Mouse (Mus musculus) layer of hippocampus, postnatal 10 days (tissue): ENCODE results near the gene Ddc. TPM values are rescaled to one million over a fixed set of nuclear protein-coding genes. Genes with fewer than 3 reads are reported as not detected.

Source experiments
- DNase-seq, 2 experiments: peaks; one replicate each; pipeline ENCODE4 v3.0.0; 2021; ENCODE audit warnings: low spot score in 2 of 2
- total RNA-seq, 2 experiments: library from RNA; stranded (reverse); gene quantifications; 2 replicates each; pipeline ENCODE4 v1.2.3; 2021

The Ddc gene
- total RNA-seq, 2 experiments from 2014 or later = 7.1 to 8.9 TPM

DNA sequence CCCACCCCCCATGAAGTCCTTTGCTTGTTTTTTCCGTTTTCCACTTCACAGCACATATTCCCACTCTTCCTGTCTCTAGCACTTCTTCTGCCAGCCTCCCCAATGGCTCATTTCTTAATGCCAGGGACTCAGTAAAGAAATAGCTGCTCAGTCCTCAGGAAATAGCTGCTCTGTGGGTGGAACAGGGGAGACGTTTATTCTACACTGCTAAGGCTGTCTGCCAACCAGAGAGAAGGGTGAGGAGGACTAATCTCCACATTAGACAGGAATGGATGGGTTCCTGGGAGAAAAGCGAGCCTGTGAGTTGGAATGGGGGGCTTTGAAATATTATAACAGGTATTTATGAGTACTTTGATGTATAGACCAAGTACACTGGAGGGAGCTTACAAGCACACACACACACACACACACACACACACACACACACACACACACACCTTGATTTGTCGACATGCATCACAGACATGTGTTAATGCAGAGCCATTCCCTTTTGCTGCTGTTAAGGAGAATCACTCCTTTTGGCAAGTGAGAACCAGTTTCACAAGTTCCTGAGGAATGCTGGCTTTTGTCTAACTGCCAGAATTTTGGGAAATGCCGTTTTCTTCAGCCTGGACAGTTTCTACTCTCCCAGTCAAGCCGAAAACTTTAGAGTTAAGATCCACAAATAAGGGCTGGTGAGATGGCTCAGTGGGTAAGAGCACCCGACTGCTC, 9.9 kb upstream of the Ddc start:
- DNase-seq = no peak

- no peak for DNase-seq
These were observed 7.6 kb upstream of the Ddc start for GRCm38 (mm10) chr11:11905518-11905917.

DNA sequence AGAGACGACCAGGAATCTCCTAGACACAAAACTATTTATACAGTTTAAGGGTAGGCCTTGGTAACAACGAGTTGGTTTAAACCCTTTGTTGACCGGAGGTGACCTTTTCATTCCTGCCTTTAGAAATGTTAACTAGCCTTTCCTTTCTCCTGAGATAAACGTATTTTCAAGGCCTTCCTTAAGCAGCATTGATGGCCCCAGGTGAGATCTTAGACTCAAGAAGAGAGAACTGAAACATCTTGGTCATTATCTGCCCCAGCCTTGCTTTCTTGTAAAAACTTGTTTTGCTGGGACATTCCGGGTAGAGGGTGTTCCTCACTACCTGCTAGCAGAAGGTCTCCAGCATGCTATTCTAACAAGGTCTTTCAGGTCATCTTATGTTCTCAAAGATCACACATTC, 7.1 kb upstream of the Ddc start:
- no peak for DNase-seq

GRCm38 (mm10) chr11:11901509-11901908, 3.6 kb upstream of the Ddc start:
- DNase-seq = no peak

DNA sequence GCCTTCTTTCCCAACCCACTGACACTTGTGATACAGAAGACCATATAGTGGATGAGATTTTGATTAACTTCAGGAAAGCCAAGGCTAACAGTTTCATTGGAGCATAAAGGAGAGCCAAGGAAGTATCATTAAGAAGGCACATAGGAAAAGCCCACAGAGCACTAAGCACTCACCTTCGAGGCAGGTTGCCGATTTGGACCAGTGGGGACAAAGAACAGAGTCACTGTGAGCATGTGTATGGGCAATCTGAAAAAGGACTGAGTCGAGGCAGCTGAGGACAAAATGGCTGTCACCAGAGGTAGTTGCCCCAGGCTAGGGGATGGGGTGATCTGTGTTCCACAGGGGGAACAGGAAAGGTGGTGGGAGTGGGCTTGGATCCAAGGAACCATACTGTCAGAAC, 552 bp upstream of the Ddc start:
- DNase-seq = no peak

DNA sequence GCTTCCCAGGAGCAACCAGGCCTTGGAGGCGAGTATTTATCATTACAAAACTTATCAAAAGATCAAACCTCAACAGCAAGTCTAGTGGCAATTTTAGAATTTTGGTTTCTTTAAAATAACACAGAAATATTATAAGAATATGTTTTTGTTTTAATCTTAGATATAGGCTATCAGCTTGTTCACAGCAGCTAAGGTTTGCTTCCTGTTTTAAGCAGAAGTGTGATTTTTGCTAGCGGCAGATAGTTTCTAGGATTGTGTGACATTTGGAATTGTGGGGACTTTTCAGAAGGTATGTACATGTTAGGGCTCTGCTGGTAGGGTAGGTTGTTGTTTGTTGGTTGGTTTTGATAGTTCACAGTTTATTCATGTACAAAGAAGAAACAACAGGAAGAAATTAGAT, 2.5 kb downstream of the Ddc start:
- DNase-seq = no peak

DNA sequence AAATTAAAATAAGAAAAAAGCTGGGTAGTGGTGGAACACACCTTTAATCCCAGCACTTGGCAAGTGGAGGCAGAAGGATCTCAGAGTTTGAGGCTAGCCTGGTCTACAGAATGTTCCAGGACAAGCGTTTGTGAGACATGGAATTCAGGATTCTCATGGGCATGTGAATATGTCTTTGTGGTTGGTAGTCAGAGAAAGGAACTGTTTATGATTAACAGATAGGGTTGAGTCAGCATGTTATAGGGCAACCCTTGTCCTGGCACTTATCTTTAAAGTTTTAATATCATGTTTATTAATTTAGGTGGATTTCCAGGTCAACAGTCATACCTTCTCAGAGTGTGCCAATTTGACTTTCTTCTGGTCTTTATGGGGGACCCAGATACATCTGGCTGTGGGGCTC, 4.2 kb downstream of the Ddc start:
- DNase-seq = no peak

DNA sequence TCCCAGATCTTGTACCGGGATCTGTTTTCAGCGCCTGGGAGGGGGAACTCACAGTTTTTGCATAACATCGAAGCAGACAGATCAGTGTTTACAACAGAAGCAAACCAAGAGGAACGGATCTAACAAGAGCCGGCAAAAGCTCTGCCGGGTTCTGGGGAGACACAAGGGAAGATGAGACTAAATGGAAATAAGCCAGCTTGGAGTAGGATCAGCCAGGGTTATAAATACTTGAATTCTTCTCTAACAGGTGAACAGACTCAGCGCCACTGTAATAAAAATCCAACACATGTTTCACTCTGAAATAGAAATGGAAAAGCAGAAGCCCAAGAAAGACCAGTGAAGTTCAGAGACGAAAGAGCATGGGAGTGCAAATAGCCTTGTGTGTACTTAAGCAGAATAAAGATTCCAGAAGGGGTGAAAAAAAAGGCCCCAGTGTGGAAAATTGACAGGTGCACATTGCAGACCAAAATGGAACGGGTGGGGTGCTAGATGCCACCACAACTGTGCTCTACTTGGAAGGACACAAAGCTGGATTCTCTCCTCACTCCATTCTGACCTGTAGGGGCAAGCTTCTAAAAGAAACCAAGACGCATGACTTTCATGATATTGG, 4.8 kb downstream of the Ddc start:
- DNase-seq = no peak

- DNase-seq = no peak
These were observed 6.1 kb downstream of the Ddc start for GRCm38 (mm10) chr11:11891832-11892231.

DNA sequence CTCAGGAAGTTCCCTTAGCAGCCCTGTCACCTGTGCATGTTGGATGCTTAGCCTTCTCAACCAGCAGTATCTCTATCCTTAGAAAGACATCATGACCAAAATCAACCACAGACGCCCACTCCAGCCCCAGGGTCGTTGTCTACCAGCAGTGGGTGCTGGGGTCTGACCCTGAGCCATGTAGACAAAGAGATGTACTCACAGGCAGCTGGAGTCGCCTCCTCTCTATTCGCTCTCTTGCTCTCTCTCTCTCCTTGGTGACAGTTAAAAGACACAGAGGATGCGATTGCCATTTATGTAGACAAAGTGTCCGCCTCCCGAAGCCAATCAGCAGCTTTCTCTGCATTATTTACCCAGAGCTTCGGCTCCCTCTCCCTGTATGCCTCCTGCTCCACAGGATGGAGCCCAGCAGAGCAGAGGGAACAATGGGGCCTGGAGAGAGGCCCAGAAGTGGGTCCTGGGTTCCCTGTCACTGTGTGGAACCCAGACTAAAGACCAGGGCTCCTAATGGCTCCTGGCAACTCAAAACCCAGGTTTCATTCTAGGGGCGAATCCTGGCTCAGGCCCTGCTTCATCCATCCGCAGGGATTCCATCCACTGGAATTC, 7.7 kb downstream of the Ddc start:
- no peak for DNase-seq

DNA sequence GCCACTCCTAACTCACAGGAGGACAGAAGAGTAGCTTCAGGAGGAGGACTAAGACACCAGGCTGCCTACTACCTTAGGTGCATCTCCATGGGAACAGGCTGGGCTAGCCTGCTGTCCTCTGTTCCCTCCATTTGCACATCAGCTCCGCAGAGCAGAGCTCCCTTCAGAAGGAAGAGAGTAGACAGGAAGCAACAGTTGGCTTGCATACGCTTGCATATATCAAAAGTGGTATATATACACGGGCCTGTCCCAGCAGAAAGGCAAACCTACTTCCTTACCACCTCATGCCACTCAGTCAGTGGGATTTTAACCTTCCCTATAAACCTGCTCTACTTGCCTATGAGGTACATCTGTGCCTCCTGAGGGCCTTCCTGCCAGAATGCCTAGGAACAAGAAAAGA, 9.2 kb downstream of the Ddc start:
- DNase-seq = no peak

DNA sequence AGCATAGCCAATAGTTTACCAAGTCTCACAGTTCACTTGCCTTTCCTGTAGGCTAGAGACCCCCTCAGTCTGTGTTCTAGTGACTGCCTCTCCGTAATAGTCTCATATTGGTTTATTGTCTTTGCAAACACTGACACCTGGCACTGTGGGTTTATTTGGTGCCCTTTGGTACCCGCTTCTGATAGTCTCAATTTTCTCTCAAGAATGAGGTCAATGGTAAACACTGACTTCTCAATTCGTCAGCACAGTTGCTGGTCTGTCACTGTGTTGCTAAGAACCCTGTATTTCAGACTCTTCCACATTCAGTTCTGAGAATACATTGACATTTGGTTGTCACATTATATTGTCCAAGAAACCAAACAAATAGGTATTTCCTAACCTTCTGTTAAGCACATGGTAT, 9.9 kb downstream of the Ddc start:
- DNase-seq = no peak

- no peak for DNase-seq
These were observed 11.4 kb downstream of the Ddc start for GRCm38 (mm10) chr11:11886403-11886998.

DNA sequence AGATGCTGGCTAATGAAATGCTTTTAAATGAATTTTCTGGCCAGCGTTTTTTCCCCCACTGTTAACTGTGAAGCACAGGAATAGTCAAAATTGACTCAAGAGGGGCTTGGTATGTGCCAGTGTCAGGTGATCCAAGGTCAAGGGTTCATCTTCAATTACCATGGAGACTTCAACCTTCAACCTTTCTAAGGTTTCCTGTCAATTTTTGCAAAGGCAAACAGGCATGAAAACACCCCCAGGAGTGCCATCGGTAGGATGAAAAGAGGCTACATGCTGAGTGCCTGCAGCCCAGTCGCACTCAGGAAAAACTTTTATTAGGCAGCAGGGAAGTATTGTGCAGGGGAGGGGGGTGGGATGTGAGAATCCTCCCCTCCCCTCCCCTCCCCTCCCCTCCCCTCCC, 12.0 kb downstream of the Ddc start:
- DNase-seq = no peak

GRCm38 (mm10) chr11:11885246-11885643, 12.7 kb downstream of the Ddc start:
- DNase-seq = no peak

DNA sequence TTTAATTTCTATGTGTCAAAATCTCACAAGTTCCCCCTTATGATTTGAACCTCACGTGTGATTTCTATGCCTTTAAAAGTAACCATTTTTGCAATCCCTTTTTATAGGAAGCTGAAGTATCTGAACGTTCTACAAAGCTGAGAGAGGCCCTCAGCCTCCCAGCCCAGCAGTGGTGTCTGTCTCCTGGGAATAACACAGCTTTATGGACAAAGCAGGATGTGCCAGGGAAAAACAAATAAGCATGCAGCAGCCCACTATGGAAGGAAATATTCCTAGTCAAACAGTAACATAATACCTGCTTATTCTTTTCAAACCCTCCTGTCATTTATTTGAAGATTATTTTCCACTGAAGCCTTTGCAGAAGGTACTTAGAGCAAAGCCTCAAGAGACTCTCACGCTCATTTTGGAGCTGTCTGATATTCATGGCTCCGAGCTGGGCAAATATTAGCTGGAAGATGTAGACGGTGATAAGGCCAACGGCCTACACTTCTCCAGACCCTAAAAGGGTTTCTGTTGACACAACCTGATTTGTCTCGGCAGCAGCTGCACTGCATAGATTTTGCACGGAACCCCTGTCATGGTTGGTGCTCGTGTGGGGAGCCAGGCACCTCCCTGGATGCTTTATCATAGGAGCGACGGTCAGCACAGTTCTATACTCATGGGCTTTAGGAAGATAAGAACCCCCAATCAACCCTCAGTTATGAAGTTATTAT, 13.3 kb downstream of the Ddc start:
- no peak for DNase-seq

DNA sequence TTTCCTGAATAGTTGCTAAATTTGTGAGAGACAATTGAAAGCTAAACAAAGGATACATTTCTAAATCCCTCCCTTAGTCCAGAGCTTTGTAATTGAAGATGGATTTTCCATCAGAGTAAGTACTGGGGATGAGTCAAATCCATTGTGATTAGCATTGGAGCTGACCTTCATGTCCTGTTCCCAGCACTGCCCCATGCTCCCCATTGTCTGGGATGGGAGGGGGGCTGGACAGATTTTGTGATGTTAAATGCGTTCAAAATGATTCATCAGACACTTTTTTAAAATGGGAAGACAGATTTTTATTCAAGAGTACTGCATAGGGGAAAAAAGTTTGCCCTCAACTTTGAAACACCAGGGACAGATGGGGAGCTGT, 16.2 kb downstream of the Ddc start:
- no peak for DNase-seq

DNA sequence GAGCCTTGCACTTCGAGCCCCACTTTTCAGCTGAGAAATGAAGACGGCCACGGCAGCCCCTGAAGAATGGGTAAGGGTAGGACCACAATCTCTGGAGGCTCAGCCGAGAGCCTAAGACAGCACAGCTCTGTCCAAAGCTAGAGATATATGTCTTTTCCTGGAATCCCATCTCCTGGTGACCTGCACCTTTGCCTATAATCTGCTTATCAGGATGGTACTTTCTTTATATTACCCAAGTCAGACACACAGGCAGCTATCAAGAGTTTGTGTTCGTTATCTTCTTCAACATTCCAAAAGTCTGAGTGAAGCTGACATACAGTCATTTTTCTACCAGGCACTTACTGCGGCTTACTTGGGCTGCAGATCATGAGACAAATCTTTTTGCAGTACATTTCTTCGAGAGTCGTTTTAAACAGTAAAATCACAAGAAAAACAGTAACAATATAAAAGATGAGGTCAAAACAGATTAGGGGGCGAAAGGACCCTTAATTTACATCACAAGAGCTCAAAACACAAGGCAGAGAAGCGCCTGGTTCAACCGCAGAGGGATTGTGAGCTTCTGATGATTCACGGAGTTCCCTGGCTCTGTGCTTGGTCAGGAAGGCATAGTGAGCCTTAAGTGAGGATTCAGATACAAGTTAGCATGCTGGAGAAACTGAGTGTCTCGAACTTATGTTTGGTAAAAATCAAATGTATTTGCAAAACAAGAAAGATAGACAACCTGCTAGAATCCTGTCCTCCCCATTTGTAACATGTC, 16.7 kb downstream of the Ddc start:
- DNase-seq = no peak

GRCm38 (mm10) chr11:11880351-11880750, 17.6 kb downstream of the Ddc start:
- DNase-seq = no peak

- no peak for DNase-seq
These were observed 18.3 kb downstream of the Ddc start for GRCm38 (mm10) chr11:11879699-11880002.

GRCm38 (mm10) chr11:11878981-11879698, 18.8 kb downstream of the Ddc start:
- DNase-seq = no peak
